Mouse (Mus musculus): ENCODE results near the gene Ypel3.

Ypel3 gene

DNA sequence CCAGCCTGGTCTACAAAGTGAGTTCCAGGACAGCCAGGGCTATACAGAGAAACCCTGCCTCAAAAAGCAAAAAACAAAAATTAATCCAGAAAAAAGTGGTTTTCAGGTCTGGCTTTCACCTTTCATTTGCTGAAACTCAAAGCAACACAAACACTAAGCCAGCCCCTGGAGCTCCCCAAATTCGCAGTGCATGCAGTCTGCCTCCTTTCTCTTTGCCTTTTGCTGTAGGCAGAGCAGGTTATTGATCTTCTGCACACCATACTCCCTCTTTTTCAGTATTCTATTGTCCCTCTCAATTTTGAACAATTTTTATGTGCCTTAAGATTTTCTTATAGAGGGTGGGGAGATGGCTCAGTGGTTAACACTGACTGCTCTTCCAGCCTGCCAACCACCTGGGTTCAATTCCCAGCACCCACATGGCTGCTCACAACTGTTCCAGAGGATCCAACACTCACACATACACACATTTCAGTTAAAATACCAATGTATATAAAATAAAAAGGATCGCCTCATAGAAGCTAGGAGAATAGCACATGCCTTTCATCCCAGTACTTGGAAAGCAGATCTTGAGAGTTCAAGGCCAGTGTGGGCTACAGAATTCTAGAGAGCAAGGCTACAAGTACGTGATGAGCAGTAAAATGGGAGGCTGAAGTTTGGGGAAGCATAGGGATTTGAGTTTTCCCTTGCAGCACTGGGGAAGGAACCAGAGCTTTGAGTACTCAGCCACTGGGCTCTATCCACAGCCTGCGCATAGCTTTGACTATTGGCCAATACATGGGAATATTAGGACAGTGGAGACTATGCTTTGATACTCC is 16.9 kb downstream of the Ypel3 start:
- DNase-seq (ENCODE audit: low read depth, low spot score), result no peak

GRCm38 (mm10) chr7:126794271-126794605 is 17.5 kb downstream of the Ypel3 start:
- peak; percentile 62 for DNase-seq (ENCODE audit: low read depth, low spot score)

DNA sequence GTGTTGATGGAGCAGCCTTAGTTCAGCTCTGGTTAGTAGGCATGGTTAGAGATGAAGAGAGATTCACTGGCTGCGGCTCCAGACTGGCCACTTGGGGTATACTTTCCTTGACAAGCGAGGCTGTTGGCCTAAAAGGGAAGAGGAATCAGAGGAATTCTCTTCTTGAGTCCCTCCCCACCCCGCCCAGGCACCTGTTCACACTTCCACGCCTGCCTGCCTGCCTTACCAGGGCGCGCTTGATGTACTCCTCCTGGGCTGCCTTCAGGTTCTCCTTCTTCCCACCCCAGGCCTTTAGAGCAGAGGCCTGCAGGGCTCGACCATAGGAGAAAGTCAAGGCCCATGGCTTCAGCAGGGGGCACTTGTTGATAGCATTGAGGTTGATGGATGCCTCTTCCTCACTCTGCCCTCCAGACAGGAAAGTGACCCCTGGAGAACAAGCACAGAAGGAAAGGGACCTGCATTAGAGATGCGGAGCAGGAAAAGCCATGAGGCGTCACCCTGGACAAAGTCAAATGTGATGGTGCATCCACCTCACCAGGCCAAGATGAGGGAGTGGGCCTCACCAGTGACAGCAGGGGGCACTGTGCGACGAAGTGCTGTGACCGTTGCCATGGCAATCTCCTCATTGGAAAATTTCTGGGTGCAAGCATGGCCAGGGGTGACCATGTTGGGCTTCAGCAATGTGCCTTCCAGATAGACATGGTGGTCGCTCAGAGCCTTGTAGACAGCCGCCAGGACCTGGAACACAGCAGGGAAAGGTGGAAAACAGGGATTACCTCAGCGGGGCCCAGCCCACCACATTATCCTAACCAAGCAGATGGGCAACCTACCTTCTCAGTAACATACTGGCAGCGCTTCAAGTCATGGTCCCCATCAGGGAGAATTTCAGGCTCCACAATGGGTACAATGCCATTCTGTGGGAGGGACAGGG is 18.9 kb downstream of the Ypel3 start:
- DNase-seq (ENCODE audit: low read depth, low spot score), result no peak

DNA sequence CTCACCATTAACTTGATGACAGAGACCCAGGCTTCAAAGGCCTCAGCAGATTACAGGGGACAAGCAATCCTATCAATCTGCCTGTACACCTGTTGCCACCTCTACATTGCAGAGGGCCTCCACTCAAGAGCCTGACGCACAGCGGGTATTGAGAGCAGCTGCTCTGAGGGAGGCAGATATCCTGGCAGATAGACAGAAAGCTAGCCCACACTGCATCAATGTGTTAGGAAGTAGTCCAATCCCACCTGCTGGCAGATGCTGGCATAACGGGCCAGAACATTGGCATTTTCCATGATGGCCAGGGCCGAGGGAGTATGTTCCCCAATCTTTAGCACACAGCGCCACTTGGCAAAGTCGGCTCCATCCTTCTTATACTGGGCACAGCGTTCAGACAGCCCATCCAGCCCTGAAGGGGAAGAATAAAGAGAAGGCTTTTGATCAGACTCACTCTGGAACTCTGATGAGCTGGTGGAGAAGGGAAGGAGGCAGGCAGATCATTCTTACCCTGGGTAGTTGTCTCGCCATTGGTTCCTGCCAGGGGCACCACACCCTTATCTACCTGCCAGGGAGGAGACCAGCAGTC is 19.7 kb downstream of the Ypel3 start:
- peak; percentile 53 for DNase-seq (ENCODE audit: low read depth, low spot score)

DNA sequence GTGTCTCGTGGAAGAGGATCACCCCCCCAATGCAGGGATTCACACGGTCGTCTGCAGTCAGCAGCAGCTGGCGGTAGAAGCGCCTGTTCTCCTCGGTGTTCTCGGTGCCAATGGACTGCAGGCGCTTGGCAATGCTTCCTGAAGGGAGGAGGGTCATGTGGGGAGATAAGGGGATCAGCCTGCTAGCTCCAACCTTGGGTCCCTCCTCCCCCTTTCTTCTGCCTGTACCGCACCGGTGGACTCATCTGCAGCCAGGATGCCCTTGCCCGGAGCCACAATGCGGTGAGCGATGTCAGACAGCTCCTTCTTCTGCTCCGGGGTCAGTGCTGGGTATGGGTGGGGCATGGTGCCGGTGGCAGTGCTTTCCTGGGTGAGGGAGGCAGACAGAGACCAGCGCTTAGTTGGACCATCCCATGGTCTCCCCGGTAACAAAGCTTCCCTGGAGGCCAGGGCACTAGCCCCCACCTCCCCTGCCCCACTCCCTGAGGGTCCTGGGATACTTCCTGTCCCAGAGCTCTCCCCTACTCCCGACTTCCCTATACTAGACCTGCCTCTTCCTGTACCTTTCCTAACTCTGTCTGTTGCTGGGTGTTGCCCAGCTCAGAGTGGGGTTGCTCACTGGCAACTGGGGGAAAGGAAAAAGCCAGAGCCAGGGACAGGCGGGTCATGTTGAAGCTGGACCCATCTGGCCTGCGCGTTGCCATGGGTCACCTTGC is 20.8 kb downstream of the Ypel3 start, which contains the start of gene Fam57b:
Fam57b (plus strand) TSS at position 258 of the 716 bp plus-strand sequence.
- DNase-seq (ENCODE audit: low read depth, low spot score), result no peak

DNA sequence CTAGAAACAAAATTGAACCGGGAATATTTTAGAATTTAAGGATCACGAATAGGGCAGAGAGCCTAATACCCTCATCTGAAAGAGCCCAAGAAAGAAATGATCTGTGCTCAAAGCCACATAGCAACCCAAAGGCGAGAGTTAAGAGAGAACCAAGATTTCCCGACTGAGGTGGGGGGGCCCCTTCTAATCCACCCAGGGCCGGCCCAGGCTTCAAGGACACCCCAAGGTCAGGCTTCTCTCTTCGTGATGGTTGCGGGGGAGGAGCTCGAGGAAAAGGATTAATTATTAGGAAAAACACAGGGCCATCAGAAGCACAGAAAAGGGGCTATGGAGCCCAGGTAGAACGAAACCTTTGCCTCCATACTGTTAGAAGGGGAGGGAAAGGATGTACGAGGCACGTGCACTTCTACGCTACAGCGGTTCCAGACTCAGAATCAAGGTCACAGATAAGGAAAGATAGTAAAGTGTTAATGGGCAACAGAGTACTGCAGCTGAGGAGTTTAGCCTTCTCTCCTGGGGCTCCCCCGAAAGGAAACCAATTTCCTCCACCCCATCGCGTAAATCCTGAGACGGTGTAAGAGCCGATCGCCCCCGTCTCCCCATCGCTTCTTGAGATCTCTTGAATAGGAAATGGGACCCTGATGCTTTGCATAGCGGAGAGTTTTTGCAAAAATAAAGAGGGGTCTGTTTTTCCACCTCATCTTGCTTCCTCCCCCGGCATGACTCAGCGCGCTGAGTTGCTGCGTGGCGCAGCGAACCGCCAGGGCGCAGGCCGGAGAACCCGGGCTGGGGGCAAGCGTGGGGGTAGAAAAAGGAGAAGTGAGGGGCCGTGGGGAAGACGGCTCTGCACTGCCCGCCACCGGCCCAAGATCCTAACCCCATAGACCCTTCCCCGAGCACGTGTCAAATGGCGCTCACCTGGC is 21.6 kb downstream of the Ypel3 start:
- DNase-seq (ENCODE audit: low read depth, low spot score), result peak; percentile 67

DNA sequence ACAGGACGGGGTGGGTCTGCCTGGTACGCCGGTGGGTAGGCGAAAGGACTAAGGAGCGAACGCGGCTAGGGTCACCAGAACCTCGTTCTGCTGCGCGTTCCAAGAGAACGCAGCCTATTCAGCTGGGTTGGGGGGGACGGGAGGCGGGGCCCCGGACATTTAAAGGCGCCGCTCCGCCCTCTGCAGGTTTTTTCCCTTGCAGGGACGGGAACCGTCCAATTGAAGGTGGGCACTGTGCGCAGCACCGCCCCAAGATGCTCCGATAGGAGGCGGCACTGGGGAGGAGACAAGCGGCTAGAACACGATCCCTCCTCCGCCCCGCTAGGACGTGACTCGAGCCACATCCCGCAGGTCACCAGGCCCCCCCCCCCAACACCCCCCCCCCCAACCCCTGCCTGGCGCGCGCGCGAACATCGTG is 22.3 kb downstream of the Ypel3 start:
- DNase-seq (ENCODE audit: low read depth, low spot score), result peak; percentile 97

- no peak for DNase-seq (ENCODE audit: low read depth, low spot score)
Observed at GRCm38 (mm10) chr7:126799468-126800268, 22.9 kb downstream of the Ypel3 start.

- DNase-seq (ENCODE audit: low read depth, low spot score), result no peak
Observed at GRCm38 (mm10) chr7:126800269-126801056, 23.7 kb downstream of the Ypel3 start.

GRCm38 (mm10) chr7:126801057-126801422 is 24.3 kb downstream of the Ypel3 start:
- no peak for DNase-seq (ENCODE audit: low read depth, low spot score)

DNA sequence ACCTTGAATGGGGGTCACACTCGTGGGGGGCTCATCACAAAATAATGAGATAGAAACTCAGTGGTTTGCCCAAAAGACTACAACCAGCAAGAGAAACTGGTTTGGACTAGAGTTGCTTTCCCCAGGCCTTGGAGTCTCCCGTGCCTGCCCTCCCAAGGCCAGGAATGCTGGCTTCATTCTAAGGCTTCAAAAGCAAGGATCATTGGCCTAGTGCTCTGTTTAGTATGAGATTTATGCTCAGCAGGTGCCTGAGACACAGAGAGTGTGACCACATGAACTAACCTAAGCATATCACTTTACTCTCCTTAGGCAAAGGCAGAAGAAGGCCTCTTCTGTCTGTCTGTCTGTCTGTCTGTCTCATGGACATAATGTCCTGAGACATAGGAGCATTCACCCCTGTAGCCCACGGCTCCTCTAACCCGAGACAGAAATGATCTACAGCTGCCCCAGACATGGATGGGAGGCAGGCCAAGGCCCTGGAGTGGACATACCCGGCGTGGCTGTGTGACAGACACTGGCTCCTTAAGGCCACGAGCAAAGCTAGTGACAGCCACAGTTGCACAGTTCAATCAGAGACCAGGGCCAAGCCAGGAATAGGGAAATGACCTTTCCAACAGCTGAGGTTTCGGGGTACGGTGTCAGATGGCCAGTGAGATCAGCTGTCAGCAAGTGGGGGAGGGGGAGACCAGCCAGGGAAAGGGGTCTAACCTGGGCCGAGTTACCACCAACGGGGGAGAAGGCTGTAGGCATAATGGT is 25.6 kb downstream of the Ypel3 start:
- DNase-seq (ENCODE audit: low read depth, low spot score), result no peak

DNA sequence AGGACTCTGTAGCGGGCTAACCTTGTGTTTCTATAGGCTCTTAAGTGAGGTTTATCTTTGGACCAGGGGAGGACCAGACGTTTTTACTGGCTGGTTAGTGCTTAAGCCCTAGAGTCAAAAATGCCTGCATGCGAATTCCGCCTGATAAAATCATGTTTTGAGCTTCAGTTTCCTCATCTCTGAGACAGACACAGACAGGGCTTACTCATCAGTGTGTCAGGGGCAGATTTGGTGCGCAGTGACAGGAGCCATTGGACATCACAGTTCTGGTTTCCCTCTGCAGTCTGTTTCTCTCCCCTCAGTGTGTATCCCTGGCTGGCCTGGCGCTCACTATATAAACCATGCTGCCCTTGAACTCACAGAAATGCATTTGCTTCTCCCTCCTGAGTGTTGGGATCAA is 26.4 kb downstream of the Ypel3 start:
- DNase-seq (ENCODE audit: low read depth, low spot score), result no peak

GRCm38 (mm10) chr7:126803751-126804150 is 27.0 kb downstream of the Ypel3 start:
- no peak for DNase-seq (ENCODE audit: low read depth, low spot score)

DNA sequence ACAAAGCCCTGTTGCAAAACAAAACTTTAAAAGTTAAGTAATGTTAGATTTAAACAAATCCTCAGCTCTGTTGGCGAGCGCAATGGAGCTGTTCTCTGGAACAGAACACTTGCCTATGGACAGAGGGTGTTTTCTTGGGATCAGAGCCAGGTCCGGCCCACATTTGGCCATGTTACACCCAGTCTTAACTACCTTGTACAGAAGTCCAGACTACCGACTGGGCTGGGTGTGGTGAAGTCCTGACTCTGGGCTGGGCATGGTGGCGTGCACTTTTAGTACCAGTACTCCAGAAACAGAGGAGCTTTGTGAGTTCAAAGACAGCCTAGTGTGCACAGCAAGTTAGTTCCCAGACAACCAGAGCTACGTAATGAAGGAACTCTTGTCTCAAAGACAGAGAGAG is 30.2 kb downstream of the Ypel3 start:
- DNase-seq (ENCODE audit: low read depth, low spot score), result no peak

GRCm38 (mm10) chr7:126807405-126807804 is 30.6 kb downstream of the Ypel3 start:
- DNase-seq (ENCODE audit: low read depth, low spot score), result no peak

- DNase-seq (ENCODE audit: low read depth, low spot score), result peak; percentile 59
Observed at GRCm38 (mm10) chr7:126808703-126809455, 32.1 kb downstream of the Ypel3 start.

- DNase-seq (ENCODE audit: low read depth, low spot score), result no peak
Observed at GRCm38 (mm10) chr7:126809723-126810369, 33.1 kb downstream of the Ypel3 start.

Data from CD4-positive, CD25-positive, alpha-beta regulatory T cell, adult 2 months (primary cell).